Mouse (Mus musculus) adrenal gland, adult 18-20 months (tissue): ENCODE measurements around the gene Fnbp4. TPM values are rescaled to one million over a fixed set of nuclear protein-coding genes. Genes with fewer than 3 reads are reported as not detected.

Experiments
- DNase-seq, 2 experiments: peaks; one replicate each; pipeline ENCODE4 v3.0.0; 2021 to 2022; ENCODE audit warnings: low spot score in 2 of 2
- long read RNA-seq, 2 experiments: library from polyadenylated mRNA; stranded (forward); transcript quantifications; one replicate each; pipeline ENCODE4 v2.0.0; 2021
- total RNA-seq, 2 experiments: library from RNA; stranded (reverse); gene quantifications; 1 replicate in 1 of 2; 2 replicates in 1 of 2; pipeline ENCODE4 v1.2.3; 2021

Fnbp4 gene
- 10 to 100 TPM; 37.9 to 50.1 TPM for total RNA-seq
- long read RNA-seq, experiment 1, full-length matches to known transcripts: 2 of 10 reads
- long read RNA-seq, experiment 1, partial matches to known transcripts: 2 of 10 reads
- long read RNA-seq, experiment 1, other reads (novel, unspliced or antisense): 6 of 10 reads
- long read RNA-seq, experiment 2, full-length matches to known transcripts: 12 of 24 reads
- long read RNA-seq, experiment 2, partial matches to known transcripts: 9 of 24 reads
- long read RNA-seq, experiment 2, other reads (novel, unspliced or antisense): 3 of 24 reads

- peak; percentile 91 for DNase-seq
These were observed at the start of gene Fnbp4 for GRCm38 (mm10) chr2:90745053-90745678. TSS of gene Fnbp4 (plus strand) at chr2:90745370.

DNA sequence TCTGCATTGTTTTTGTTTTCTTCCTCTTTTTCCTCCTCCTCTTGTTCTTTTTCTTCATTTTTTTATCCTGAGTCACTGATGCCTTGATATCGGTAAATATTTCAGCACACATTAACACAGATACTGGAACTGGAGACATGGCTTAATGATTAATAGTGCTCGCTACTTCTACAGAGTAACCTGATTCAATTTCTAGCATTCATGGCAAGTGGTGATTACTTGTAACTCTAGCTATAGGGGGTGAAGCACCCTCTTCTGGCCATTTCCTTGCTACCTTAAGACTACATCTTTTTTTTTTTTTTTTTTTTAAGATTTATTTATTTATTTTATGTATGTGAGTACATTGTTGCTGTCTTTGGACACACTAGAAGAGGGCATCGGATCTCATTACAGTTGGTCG lies 44.2 kb upstream of the Fnbp4 start:
- no peak for DNase-seq

GRCm38 (mm10) chr2:90708548-90708947 lies 36.6 kb upstream of the Fnbp4 start:
- DNase-seq: no peak

GRCm38 (mm10) chr2:90715555-90716092 lies 29.5 kb upstream of the Fnbp4 start:
- DNase-seq: no peak

GRCm38 (mm10) chr2:90717366-90717765 lies 27.8 kb upstream of the Fnbp4 start:
- DNase-seq: no peak

DNA sequence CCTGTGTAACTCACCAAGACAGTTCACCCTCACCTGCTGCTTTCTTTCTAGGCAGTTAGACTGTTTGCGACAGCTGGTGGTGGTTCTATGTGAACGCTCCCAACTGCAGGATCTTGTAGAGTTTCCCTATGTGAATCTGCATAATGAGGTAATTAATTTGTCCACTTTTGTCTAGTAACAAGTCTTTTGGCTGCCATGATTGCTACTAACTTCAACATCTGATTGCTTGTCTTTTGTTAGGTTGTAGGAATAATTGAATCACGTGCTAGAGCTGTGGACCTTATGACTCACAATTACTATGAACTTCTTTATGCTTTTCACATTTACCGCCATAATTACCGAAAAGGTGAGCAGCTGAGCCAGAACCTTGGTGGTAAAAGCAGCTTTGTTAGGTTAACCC lies 27.2 kb upstream of the Fnbp4 start:
- no peak for DNase-seq

- DNase-seq: no peak
These were observed 18.4 kb upstream of the Fnbp4 start for GRCm38 (mm10) chr2:90726818-90727217.

- DNase-seq: no peak
These were observed 9.8 kb upstream of the Fnbp4 start for GRCm38 (mm10) chr2:90735326-90735725.

GRCm38 (mm10) chr2:90738801-90739200 lies 6.4 kb upstream of the Fnbp4 start:
- no peak for DNase-seq

GRCm38 (mm10) chr2:90739327-90739726 lies 5.8 kb upstream of the Fnbp4 start:
- no peak for DNase-seq

GRCm38 (mm10) chr2:90739921-90740320 lies 5.2 kb upstream of the Fnbp4 start:
- no peak for DNase-seq

GRCm38 (mm10) chr2:90744285-90745052 lies 701 bp upstream of the Fnbp4 start:
- DNase-seq: peak in 1 of 2 experiments; percentile 14

DNA sequence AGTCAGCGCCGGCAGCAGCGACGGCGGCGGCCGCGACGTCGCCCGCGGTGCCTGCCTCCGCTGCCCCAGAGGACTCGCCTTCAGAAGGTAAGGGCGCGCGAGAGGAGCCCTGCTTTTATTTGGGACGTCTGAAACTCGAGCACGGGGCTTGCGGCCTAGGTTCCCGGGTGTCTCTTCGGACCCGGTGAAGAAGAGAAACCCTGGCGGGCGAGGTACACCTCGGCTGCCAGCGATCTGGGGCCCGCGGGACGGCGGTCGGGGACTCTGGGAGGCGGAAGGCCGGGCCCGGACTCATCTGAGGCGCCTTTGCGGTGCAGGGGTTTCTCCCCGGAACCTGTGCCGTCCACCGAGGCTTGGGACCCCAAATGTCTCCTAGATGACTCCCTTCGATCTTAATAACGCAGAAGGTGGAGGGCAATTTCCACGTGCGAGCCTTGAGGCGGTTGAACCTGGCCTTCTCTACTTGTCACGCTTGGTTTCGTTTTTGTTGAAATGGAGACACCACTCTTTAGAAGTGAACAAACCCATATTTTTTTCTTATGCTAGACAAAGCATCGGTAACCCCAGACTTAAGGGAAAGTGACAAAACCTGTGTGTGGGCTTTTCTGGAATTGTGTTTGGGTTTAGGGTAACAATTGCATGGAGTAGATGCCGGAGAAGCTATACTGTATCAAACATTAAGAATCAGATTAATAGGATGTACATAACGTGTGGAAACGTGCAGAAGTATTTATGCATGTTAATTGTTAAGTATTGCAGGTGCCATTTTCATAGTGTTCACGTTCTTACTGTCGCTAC lies 769 bp downstream of the Fnbp4 start:
- DNase-seq: peak; percentile 58

GRCm38 (mm10) chr2:90746538-90746865 lies 1.3 kb downstream of the Fnbp4 start:
- DNase-seq: no peak

DNA sequence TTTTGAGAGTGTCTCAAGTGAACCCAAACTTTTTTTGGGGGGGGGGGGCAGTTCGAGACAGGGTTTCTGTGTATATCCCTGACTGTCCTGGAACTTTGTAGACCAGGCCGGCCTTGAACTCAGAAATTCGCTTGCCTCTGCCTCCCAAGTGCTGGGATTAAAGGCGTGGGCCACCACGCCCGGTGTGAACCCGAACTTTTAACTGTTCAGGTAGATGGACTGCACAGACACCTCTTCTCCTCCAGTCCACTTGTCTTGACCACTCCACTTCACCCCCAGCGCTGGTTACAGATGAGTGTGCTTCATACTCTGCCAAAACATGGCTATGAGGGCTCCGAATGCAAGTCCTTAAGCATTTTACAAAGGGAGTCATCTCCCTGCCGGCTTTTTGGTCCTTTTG lies 2.0 kb downstream of the Fnbp4 start:
- no peak for DNase-seq

DNA sequence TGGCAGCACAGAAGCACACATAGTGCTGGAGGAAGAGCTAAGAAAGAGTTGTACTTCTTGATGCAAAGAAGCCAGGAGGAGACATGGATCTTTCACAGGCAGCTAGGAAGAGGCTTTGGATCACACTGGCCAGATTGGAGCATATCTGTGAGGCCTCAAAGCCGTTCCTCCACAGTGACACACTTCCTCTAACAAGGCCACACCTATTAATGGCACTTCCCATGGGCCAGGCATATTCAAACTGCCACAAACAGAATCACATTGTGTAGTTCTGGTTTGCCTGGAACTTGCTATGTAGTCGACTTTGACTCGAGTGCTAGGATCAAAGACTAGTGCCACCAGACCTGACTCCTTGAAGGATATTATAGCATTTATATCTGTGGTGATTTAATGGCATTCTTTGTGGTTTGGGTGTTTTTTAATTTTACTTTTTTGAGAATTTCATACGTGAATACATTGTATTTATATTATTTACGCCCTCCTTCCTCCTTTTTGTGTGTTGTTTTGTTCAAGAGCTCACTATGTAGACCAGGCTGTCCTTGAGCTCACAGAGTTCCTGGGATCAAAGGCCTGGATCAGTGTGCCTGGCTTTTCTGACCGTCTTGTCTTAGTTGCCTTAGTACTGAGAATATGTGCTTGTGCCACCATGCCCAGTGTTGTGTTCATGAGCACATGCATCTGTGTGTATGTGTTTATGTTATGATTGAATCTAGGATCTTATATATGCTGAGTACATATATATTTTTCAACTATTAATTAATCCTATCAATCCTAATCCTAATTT lies 4.7 kb downstream of the Fnbp4 start:
- DNase-seq: no peak

- DNase-seq: no peak
These were observed 8.4 kb downstream of the Fnbp4 start for GRCm38 (mm10) chr2:90753565-90753964.

DNA sequence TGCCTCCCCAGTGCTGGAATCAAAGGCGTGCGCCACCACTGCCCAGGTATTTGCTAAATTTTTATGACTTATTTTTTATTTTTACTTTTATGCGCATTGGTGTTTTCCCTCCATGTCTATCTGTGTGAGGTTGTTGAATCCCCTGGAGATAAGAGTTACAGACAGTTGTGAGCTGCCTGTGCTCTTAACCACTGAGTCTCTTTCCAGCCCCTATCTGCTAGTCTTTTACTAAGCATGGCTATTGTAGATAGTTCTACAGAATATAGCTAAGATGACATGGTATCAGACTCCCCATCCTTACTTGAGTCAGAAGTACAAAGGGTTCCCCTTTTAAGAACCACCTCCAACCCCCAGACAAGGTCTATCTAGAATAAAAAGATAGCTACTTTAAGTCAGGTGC lies 9.0 kb downstream of the Fnbp4 start:
- DNase-seq: no peak

DNA sequence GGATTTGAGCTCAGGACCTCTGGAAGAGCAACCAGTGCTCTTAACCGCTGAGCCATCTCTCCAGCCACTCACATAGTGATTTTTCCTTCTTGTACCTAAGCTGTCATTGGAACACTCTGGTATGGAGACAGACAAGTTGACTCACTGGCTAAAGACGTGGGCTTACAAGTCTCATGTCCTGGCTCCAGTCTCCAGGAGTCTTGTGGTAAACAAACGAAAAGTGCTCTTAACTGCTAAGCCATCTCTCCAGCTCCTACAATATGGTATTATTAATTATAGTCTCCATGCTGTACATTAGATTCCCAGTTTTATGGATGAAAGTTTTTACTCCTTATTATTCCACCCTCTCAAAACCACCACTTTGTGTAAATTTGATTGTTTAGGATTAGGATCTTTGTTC lies 20.0 kb downstream of the Fnbp4 start:
- no peak for DNase-seq

DNA sequence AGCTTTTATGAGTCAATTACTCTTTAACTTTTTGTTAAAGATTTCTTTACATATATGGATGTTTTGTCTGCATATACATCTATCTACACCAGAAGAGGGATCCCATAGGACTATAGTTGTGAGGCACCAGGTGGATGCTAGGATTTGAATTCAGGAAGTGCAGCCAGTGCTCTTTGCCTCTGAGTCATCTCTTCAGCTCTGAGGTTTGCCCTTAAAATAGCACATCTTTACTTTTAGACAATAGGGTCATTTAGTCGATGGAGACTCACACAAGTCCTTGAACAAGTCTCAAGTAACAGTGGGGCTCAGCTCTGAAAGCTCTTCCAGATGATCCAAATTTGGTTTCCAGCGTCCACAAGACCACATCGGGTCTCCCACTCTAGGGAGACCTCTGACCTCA lies 36.2 kb downstream of the Fnbp4 start:
- no peak for DNase-seq
